Mouse (Mus musculus) neutrophil, adult 5-6 weeks (primary cell): Measurements from ENCODE around the gene Hspd1. TPM values are rescaled to one million over a fixed set of nuclear protein-coding genes. Genes with fewer than 3 reads are reported as not detected.

Experiments
- ATAC-seq: fragments of 151-379, 151-347 bp; 2 replicates; pipeline ENCODE4 v1.8.0; 2017; ENCODE audit warnings: mild to moderate bottlenecking, moderate TSS enrichment; ENCODE audit not compliant: insufficient number of reproducible peaks, poor library complexity, low FRiP score, severe bottlenecking; ENCODE audit errors: extremely low read depth
- total RNA-seq: library from RNA; stranded (forward); fragments of 200-1000 nt; gene quantifications from 2 replicates; pipeline ENCODE4 v1.2.3, GENCODE M21; 2017

The Hspd1 gene
- total RNA-seq, 1 experiment from 2014 or later = 84.4 TPM

- no peak for ATAC-seq
These were observed 36.4 kb downstream of the Hspd1 start for GRCm38 (mm10) chr1:55051671-55052070.

GRCm38 (mm10) chr1:55048841-55049587 lies 39.0 kb downstream of the Hspd1 start:
- no peak for ATAC-seq

- no peak for ATAC-seq
These were observed 44.9 kb downstream of the Hspd1 start for GRCm38 (mm10) chr1:55043164-55043563.

- ATAC-seq = no peak
These were observed 45.8 kb downstream of the Hspd1 start for GRCm38 (mm10) chr1:55042246-55042645.

- ATAC-seq = no peak
These were observed 46.4 kb downstream of the Hspd1 start for GRCm38 (mm10) chr1:55041691-55042090.

- ATAC-seq = no peak
These were observed 48.1 kb downstream of the Hspd1 start for GRCm38 (mm10) chr1:55039944-55040343.

GRCm38 (mm10) chr1:55031026-55031779 lies 56.8 kb downstream of the Hspd1 start:
- no peak for ATAC-seq

GRCm38 (mm10) chr1:55029446-55029845 lies 58.6 kb downstream of the Hspd1 start:
- no peak for ATAC-seq

GRCm38 (mm10) chr1:55028512-55029249 lies 59.4 kb downstream of the Hspd1 start:
- peak; percentile 76 for ATAC-seq

GRCm38 (mm10) chr1:55027966-55028365 lies 60.1 kb downstream of the Hspd1 start:
- ATAC-seq = no peak

Other genes starting within 250 kb of the Hspd1 start
- 387 and 407 TPM in 2 replicates for gene Ankrd44, start 161.9 kb downstream of the Hspd1 start, total RNA-seq
- 803 and 808 TPM in 2 replicates for gene Sf3b1, start 60.8 kb downstream of the Hspd1 start, total RNA-seq
- 60.2 and 79.3 TPM in 2 replicates for gene Coq10b, start 35.5 kb downstream of the Hspd1 start, total RNA-seq
- 77.7 and 94.0 TPM in 2 replicates for gene Hspe1, start 111 bp downstream of the Hspd1 start, total RNA-seq
- 60.0 and 85.0 TPM in 2 replicates for gene Mob4, start 43.0 kb upstream of the Hspd1 start, total RNA-seq
- gene Rftn2, start 138.5 kb upstream of the Hspd1 start, total RNA-seq = 14.1 and 18.4 TPM in 2 replicates
- 12.8 and 13.4 TPM in 2 replicates for gene Mars2, start 148.9 kb upstream of the Hspd1 start, total RNA-seq